Mouse (Mus musculus) layer of hippocampus, postnatal 10 days (tissue): ENCODE measurements at regions not wholly inside any gene's neighbourhood (a gene's known extent, or its start where the extent isn't known, plus 50 kb on each side); places are given as distances from the start of the nearest gene placed in this dataset.

Experiments
- DNase-seq, 2 experiments: peaks; one replicate each; pipeline ENCODE4 v3.0.0; 2021; ENCODE audit warnings: low spot score in 2 of 2

GRCm38 (mm10) chr19:21913005-21913670 lies 135.0 kb downstream of the Cemip2 start:
- DNase-seq: no peak

- no peak for DNase-seq
These were observed 135.8 kb downstream of the Cemip2 start for GRCm38 (mm10) chr19:21913748-21914611.

- no peak for DNase-seq
These were observed 136.5 kb downstream of the Cemip2 start for GRCm38 (mm10) chr19:21914658-21915057.

- DNase-seq: peak in 1 of 2 experiments; percentile 8
These were observed 140.0 kb downstream of the Cemip2 start for GRCm38 (mm10) chr19:21918113-21918512.

- DNase-seq: no peak
These were observed 140.9 kb downstream of the Cemip2 start for GRCm38 (mm10) chr19:21919074-21919473.

- no peak for DNase-seq
These were observed 162.0 kb downstream of the Cemip2 start for GRCm38 (mm10) chr19:21940114-21940513.

- no peak for DNase-seq
These were observed 163.6 kb downstream of the Cemip2 start for GRCm38 (mm10) chr19:21941720-21942119.

GRCm38 (mm10) chr19:21942286-21942685 lies 164.1 kb downstream of the Cemip2 start:
- DNase-seq: no peak

- DNase-seq: no peak
These were observed 165.3 kb downstream of the Cemip2 start for GRCm38 (mm10) chr19:21943407-21943806.

- DNase-seq: no peak
These were observed 168.2 kb downstream of the Cemip2 start for GRCm38 (mm10) chr19:21946262-21946922.

GRCm38 (mm10) chr19:21948030-21948429 lies 169.9 kb downstream of the Cemip2 start:
- DNase-seq: no peak

GRCm38 (mm10) chr19:21962635-21963034 lies 176.2 kb upstream of the Trpm3 start:
- DNase-seq: no peak

GRCm38 (mm10) chr19:21989857-21990256 lies 149.0 kb upstream of the Trpm3 start:
- no peak for DNase-seq

GRCm38 (mm10) chr19:21990970-21991369 lies 147.9 kb upstream of the Trpm3 start:
- DNase-seq: no peak

- no peak for DNase-seq
These were observed 147.4 kb upstream of the Trpm3 start for GRCm38 (mm10) chr19:21991413-21991812.

GRCm38 (mm10) chr19:21999621-22000020 lies 139.2 kb upstream of the Trpm3 start:
- DNase-seq: no peak

GRCm38 (mm10) chr19:22008053-22008935 lies 130.6 kb upstream of the Trpm3 start:
- no peak for DNase-seq

- DNase-seq: no peak
These were observed 128.6 kb upstream of the Trpm3 start for GRCm38 (mm10) chr19:22010239-22010638.

GRCm38 (mm10) chr19:22015854-22016610 lies 122.8 kb upstream of the Trpm3 start:
- no peak for DNase-seq

- no peak for DNase-seq
These were observed 121.4 kb upstream of the Trpm3 start for GRCm38 (mm10) chr19:22017425-22017824.
